Mouse (Mus musculus) megakaryocyte, adult 5-6 weeks (primary cell): ENCODE results near the gene Ndufa13. TPM values are rescaled to one million over a fixed set of nuclear protein-coding genes. Genes with fewer than 3 reads are reported as not detected.

Source experiments
- ATAC-seq: 2 replicates; pipeline ENCODE4 v1.8.0; 2016; ENCODE audit warnings: mild to moderate bottlenecking, inconsistent platforms; ENCODE audit not compliant: poor library complexity, severe bottlenecking
- total RNA-seq, 2 experiments: library from RNA; stranded (forward) in 1 of 2; stranded (reverse) in 1 of 2; fragments of 153-499, 151-499 nt in 1 of 2; fragments of 221-1000, 200-1000 nt in 1 of 2; gene quantifications; 2 replicates each; pipeline versions ENCODE4 v1.2.3 to v1.2.4; 2015 to 2017

Ndufa13 gene
- total RNA-seq, 2 experiments from 2014 or later, result 75.7 to 143 TPM

DNA sequence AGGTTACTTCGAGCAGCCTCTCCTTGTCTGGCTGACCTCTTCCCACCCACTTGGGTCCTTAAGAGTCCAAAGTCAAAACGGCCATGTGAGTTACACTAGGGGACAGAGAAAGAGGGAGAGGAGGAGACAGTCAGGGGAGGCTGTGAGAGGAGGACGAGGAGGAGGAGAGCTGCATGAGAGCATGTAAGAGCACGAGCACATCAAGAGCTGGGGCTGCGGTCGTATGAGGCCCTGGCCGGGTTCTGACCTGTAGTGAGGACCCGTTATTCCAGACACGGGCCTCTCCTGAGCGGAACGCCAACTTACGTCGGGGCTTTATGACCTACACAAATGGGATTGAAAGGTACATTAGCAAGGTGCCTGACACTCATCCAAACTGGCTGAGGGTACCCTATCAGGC is 9.6 kb upstream of the Ndufa13 start:
- no peak for ATAC-seq

DNA sequence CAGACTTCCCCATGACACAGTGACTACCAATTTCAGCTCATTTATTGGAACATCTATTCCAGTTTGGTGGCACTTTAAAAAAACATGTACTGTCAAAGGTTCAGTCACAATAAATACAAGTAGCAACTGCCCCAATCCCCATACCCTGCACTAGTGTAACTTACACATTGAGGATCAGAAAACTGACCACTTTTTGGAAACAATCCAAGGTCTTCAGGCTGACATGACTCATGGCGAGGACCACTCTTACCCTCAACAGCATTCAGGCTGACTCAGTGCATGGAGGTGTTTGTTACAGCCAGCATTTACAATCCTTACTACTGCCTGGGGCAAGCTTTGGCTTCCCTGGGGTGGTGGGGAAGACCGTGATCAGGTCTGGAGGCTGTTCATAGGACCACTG is 4.7 kb upstream of the Ndufa13 start:
- no peak for ATAC-seq

GRCm38 (mm10) chr8:69906260-69906659 is 3.9 kb upstream of the Ndufa13 start:
- ATAC-seq, result no peak

GRCm38 (mm10) chr8:69904096-69904495 is 1.7 kb upstream of the Ndufa13 start:
- no peak for ATAC-seq

DNA sequence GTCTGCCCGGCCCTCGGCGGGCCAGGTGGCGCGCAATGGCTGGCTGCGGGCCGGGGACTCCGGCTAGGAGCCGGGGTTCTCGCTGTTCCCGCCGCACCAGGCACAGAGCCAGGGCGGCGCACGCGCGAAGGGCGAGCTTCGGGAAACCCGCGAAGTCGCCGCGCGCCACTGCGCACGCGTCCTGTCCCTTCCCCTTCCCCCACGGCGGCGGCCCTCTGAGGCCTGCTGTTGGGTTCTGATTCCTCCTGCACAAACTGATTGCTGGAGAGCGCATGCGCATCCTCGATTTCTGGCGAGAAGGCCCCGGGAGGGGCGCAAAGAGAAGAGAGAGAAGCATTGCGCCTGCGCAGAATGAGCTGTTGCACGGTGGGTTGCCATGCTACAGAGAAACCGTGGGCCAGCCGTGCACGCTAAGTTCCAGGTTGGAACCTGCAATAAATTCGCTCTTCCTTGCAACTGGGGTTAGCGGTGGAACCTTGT is 745 bp upstream of the Ndufa13 start:
- peak; percentile 65 for ATAC-seq

- ATAC-seq, result peak; percentile 85
These were observed 735 bp downstream of the Ndufa13 start for GRCm38 (mm10) chr8:69901484-69902162.

- no peak for ATAC-seq
These were observed 1.4 kb downstream of the Ndufa13 start for GRCm38 (mm10) chr8:69900895-69901451.

DNA sequence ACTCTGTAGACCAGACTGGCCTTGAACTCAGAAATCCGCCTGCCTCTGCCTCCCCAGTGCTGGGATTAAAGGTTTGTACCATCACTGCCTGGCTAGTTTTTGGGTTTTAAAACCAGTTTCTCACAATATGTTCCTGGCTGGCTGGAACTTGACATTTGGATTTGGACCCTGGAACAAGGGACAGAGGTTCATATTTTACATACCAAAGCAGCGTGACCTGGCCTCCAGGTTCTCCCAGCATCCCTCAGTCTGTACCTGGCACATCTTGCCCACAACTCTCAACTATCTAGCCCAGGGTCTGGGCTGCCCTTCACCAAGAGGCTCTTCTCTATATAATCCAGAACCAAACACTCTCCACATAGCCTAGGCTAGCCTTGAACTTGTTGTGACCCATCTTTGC is 2.5 kb downstream of the Ndufa13 start:
- ATAC-seq, result no peak

GRCm38 (mm10) chr8:69897857-69898256 is 4.5 kb downstream of the Ndufa13 start:
- ATAC-seq, result no peak

DNA sequence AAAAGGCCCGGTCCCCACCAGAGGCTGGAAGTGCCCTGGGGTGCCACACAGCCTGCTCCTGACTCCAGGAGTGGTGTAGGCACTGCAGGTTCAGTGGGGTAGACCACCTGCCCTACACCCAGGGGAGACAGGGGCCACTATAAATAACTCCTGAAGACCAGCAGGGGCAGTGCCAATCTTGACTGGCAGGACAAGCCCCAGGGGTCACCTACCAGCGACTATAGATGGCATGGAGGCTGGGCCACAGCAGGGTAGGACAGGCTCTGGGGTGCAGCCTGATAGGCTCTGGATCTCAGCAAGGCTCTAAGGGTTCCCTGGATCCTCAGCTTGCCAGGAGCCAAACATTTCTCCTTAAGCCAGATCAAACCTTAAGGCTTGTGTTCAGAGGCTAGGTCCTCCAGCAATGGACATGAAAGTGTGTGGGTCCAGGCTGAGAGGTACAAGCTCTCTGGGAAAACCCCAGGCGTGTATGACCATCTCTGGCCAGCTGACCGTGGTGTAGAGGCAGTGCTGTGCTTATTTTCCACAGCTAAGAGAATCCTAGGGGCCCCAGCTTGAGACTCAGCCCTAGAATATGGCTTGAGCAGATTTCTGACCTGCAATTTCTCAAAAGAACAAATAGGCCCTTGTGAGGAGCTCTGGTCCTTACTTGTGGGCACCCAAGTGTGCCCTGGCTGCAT is 6.4 kb downstream of the Ndufa13 start:
- ATAC-seq, result no peak

DNA sequence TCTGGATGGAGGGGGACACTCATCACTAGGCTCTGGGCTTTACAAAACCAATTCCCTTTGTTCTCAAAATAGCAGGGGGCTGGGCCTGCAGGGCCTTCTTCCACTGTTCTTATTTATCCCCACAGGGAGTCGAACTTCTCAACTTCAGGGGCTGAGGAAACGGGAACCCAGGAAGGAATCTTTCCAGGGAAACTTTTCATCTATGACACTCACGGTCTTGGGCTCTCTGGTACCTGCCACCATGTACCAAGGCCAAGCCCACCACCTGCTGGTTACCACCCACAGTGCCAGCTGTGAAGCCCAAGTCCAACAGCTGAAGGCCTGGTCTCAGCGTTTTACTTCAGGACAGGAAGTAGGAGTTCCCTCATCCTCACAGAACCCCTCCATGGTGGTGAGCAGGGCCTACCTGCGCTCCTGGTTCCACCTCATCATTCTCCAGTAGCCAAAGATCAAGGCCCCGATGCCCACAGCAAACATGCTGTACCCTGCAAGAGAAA is 7.5 kb downstream of the Ndufa13 start:
- no peak for ATAC-seq

- peak; percentile 61 for ATAC-seq
These were observed 8.5 kb downstream of the Ndufa13 start for GRCm38 (mm10) chr8:69893863-69894262.

GRCm38 (mm10) chr8:69890813-69891241 is 11.5 kb downstream of the Ndufa13 start:
- no peak for ATAC-seq

GRCm38 (mm10) chr8:69888902-69889301 is 13.5 kb downstream of the Ndufa13 start:
- no peak for ATAC-seq

DNA sequence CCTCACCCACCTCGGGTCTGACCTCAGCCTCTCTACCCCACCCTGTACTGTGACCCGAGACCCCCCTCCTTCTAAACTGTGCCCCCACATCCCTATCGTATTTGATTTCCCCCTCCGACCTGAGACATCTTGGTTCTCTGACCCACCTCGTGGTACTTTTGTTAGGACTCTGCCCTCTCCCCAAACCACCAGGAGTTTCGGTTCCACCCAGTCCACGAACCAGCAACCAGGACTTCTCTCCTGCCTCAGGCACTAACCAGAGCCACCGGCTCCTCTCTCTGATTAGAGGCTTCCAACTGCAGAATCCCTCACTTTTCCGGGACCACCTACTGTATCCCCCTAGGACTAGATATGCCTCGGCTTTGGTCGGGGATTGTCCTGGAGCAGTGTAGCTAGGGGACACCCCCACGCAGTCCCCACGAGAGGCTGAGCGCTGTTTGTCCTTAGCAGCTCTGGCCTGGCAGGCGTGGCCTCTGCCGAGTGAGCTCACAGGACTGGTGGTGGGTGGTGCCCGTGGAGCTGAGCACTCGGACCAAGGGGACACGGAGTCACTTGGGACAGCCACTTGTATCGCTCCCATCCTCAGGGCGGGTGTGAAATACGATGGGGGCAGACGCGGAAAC is 14.0 kb downstream of the Ndufa13 start:
- ATAC-seq, result 0 out of 2 replicates have a peak, but pooled peaks have one; percentile 31

- ATAC-seq, result peak; percentile 41; the same call in 1 of the 2 replicates
These were observed 14.8 kb downstream of the Ndufa13 start, which contains the start of gene Cilp2 for GRCm38 (mm10) chr8:69887289-69888243. Gene Cilp2 (minus strand): TSS chr8:69887687.

DNA sequence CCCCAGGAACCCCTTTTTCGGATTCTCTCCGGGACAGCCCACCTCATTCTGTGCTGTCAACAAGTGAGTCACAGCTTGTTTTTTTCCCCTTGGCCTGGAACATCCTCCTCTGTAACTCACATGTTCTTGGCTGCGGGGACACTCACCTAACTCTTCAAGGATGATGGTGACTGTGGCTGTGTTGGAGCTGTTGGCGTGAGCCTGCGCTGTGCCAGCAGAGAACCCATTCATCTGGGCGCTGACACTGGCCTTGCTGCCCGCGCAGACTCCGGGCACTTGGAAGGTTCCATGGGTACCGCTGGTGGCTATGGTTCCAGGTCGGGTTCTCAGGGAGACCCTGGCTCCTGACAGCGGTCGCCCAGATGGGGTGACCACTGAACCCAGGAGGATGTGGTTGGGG is 18.2 kb downstream of the Ndufa13 start:
- ATAC-seq, result no peak

- no peak for ATAC-seq
These were observed 19.3 kb downstream of the Ndufa13 start for GRCm38 (mm10) chr8:69882833-69883600.

DNA sequence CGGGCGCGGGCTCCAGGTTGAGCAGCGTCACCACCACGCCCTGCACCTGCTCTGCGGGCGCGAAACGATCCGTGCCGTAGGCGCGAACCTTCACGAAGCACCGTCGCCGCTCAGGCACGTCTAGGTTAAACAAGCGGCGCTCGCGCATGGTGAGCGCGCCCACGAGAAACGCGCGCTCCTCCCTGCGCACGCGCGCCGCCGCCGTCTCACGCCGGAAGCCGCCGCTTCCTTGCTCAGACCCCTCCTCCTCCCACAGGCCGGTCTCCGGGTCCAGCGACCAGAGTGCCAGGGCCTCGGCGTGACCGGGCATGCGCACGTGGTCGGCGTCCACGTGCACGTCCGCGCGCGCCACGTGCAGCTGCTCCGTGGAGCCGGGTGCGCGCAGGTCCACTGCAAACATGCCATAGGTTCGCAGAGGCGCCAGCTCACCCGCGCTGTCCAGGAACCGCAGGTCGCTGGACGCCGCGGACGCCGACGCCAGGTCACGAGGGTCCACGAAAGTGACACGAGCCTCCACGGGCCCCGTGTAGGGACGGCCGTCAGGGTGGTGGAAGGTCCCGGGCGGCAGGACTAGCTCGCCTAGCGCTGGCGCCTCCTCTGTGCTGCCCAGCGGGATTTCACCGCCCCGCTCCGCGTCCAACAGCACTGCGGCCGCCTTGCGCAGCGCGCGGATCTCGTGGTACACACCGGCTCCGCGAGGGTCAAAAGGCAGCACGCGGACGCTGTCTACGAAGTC is 20.2 kb downstream of the Ndufa13 start:
- no peak for ATAC-seq
